Mouse (Mus musculus): Measurements from ENCODE around the gene Grik4. TPM values are rescaled to one million over a fixed set of nuclear protein-coding genes. Genes with fewer than 3 reads are reported as not detected.

Gene Grik4
- total and polyA plus RNA-seq, 2 experiments from 2014 or later, result 9.5 to 17.2 TPM

DNA sequence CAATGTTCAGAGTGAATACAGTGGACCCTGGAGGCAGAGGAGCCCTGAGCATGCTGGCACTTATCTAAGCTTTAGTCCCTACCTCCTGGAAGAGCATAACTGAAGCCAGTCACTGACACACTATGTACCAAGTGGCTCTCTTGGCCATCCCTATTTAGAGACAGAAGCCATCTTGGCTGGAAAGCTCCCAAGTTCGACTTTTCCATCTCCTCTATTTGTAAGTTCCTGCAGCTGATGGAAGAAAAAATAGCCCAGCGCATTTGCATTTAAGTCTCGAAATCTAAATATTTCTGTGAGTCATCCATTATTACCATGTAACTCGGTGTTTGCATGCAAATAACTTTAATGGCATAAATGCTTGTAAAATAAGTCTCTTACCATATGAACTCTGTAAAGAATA is 378.4 kb downstream of the Grik4 start:
- Histone ChIP-seq H3K4me2 (ENCODE audit: low read depth, low read length, poor library complexity, severe bottlenecking) (no peak overlapping the region), H3K9ac (replicated peaks; ENCODE audit: low read length, poor library complexity, severe bottlenecking) (no peak overlapping the region), H3K9me3 (ENCODE audit: low read length) (no peaks in the 10 kb centered on the region), H3K27me3 (ENCODE audit: insufficient read depth, low read length) (no peaks in the 10 kb centered on the region), H3K36me3 (ENCODE audit: insufficient read depth, low read length) (peaks cover 4% of the 10 kb centered on the region; the same call in 1 of the 2 replicates), H3K4me3 (ENCODE audit: low read depth, low read length) (no peak overlapping the region), H3K4me1 (ENCODE audit: insufficient read depth, low read length) (no peaks in the 10 kb centered on the region), H3K27ac (ENCODE audit: low read depth, low read length) (no peak overlapping the region)
- no peak for ATAC-seq (ENCODE audit: low FRiP score)
- WGBS, result 86% methylated on average over 4 of the region's 4 CpGs
- no peak for DNase-seq (ENCODE audit: low spot score)
- TF ChIP-seq CTCF (IDR thresholded peaks at IDR 0.05), result no peak

DNA sequence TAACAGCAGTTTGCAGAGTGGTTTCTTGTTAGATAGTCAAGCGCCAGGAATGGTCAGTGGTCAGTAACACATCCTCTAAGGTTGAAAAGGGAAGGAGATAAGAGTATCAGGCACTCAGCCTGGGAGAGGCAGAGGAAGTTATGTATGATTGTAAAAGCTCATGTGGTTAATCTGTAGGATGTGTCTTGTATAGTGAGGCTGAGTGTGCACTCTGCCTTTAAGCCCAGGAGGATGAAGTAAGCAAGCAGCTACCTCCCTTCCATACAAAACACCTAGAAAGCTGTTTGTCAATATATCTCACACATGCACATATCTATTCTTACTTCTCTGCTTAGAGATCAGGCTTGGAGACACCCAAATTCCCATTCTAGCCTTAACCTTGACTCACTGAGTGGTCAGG is 389.1 kb downstream of the Grik4 start:
- DNase-seq (ENCODE audit: low spot score) (no peak), ATAC-seq (ENCODE audit: low FRiP score) (no peak)
- TF ChIP-seq CTCF (IDR thresholded peaks at IDR 0.05), result no peak
- 90% methylated on average over 1 of the region's 1 CpGs for WGBS
- no peak overlapping the region for H3K4me3 ChIP-seq (ENCODE audit: low read depth, low read length)
- no peaks in the 10 kb centered on the region for H3K36me3 ChIP-seq (ENCODE audit: insufficient read depth, low read length)
- H3K4me1 ChIP-seq (ENCODE audit: insufficient read depth, low read length), result 0 out of 2 replicates have a peak, but pooled peaks cover 3% of the 10 kb centered on the region
- no peaks in the 10 kb centered on the region; the same call in 1 of the 2 replicates for H3K27me3 ChIP-seq (ENCODE audit: insufficient read depth, low read length)
- H3K9ac ChIP-seq (replicated peaks; ENCODE audit: low read length, poor library complexity, severe bottlenecking), result no peak overlapping the region
- no peaks in the 10 kb centered on the region for H3K9me3 ChIP-seq (ENCODE audit: low read length)
- no peak overlapping the region for H3K4me2 ChIP-seq (ENCODE audit: low read depth, low read length, poor library complexity, severe bottlenecking)
- no peak overlapping the region for H3K27ac ChIP-seq (ENCODE audit: low read depth, low read length)

GRCm38 (mm10) chr9:42550116-42550515 is 394.2 kb downstream of the Grik4 start:
- Histone ChIP-seq H3K27me3 (ENCODE audit: insufficient read depth, low read length) (no peaks in the 10 kb centered on the region), H3K4me2 (ENCODE audit: low read depth, low read length, poor library complexity, severe bottlenecking) (no peak overlapping the region), H3K4me3 (ENCODE audit: low read depth, low read length) (no peak overlapping the region), H3K9me3 (ENCODE audit: low read length) (no peaks in the 10 kb centered on the region), H3K36me3 (ENCODE audit: insufficient read depth, low read length) (no peaks in the 10 kb centered on the region), H3K27ac (ENCODE audit: low read depth, low read length) (no peak overlapping the region), H3K9ac (replicated peaks; ENCODE audit: low read length, poor library complexity, severe bottlenecking) (no peak overlapping the region), H3K4me1 (ENCODE audit: insufficient read depth, low read length) (0 out of 2 replicates have a peak, but pooled peaks cover 3% of the 10 kb centered on the region)
- 19% methylated on average over 13 of the region's 13 CpGs for WGBS
- DNase-seq (ENCODE audit: low spot score) (peak; percentile 86), ATAC-seq (ENCODE audit: low FRiP score) (peak; percentile 66; the same call in 1 of the 2 replicates)
- peak; percentile 100 for TF ChIP-seq CTCF (IDR thresholded peaks at IDR 0.05)

DNA sequence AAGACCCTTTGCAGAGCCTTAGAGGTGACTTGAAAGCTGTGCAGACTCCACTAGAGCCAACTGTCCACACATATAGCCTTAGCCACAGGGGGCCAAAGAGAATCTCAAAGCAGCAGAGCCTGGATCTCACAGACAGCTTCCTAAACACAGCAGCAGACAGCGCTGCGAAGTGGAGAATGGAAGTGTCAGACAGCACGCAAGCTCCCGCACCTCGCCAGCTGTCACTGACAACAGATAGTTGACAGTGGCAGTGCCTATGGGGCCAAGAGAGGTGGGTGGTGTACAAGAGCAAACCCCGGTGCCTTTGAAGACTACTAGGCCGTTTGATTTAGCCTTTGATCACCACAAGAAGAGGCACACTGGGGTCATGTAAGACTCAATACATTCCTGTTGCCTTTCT is 395.3 kb downstream of the Grik4 start:
- DNase-seq (ENCODE audit: low spot score), result no peak
- no peak for TF ChIP-seq CTCF (IDR thresholded peaks at IDR 0.05)
- Histone ChIP-seq H3K27me3 (ENCODE audit: insufficient read depth, low read length) (no peaks in the 10 kb centered on the region), H3K36me3 (ENCODE audit: insufficient read depth, low read length) (no peaks in the 10 kb centered on the region), H3K9ac (replicated peaks; ENCODE audit: low read length, poor library complexity, severe bottlenecking) (no peak overlapping the region), H3K4me3 (ENCODE audit: low read depth, low read length) (no peak overlapping the region), H3K4me2 (ENCODE audit: low read depth, low read length, poor library complexity, severe bottlenecking) (no peak overlapping the region), H3K9me3 (ENCODE audit: low read length) (no peaks in the 10 kb centered on the region), H3K27ac (ENCODE audit: low read depth, low read length) (no peak overlapping the region), H3K4me1 (ENCODE audit: insufficient read depth, low read length) (0 out of 2 replicates have a peak, but pooled peaks cover 3% of the 10 kb centered on the region)
- WGBS, result 68% methylated on average over 7 of the region's 7 CpGs
- ATAC-seq (ENCODE audit: low FRiP score), result no peak

- no peak for TF ChIP-seq CTCF (IDR thresholded peaks at IDR 0.05)
- no peaks in the 10 kb centered on the region for H3K9me3 ChIP-seq (ENCODE audit: low read length)
- 37% methylated on average over 10 of the region's 10 CpGs for WGBS
- no peaks in the 10 kb centered on the region for H3K36me3 ChIP-seq (ENCODE audit: insufficient read depth, low read length)
- no peak overlapping the region for H3K4me2 ChIP-seq (ENCODE audit: low read depth, low read length, poor library complexity, severe bottlenecking)
- no peak overlapping the region for H3K9ac ChIP-seq (replicated peaks; ENCODE audit: low read length, poor library complexity, severe bottlenecking)
- H3K4me1 ChIP-seq (ENCODE audit: insufficient read depth, low read length), result no peaks in the 10 kb centered on the region
- no peak overlapping the region for H3K27ac ChIP-seq (ENCODE audit: low read depth, low read length)
- no peaks in the 10 kb centered on the region for H3K27me3 ChIP-seq (ENCODE audit: insufficient read depth, low read length)
- H3K4me3 ChIP-seq (ENCODE audit: low read depth, low read length), result no peak overlapping the region
- DNase-seq (ENCODE audit: low spot score) (no peak), ATAC-seq (ENCODE audit: low FRiP score) (no peak)
Observed at GRCm38 (mm10) chr9:42544521-42544920, 399.8 kb downstream of the Grik4 start.

- Histone ChIP-seq H3K27me3 (ENCODE audit: insufficient read depth, low read length) (no peaks in the 10 kb centered on the region), H3K4me2 (ENCODE audit: low read depth, low read length, poor library complexity, severe bottlenecking) (no peak overlapping the region), H3K36me3 (ENCODE audit: insufficient read depth, low read length) (no peaks in the 10 kb centered on the region), H3K27ac (ENCODE audit: low read depth, low read length) (no peak overlapping the region), H3K4me3 (ENCODE audit: low read depth, low read length) (no peak overlapping the region), H3K9ac (replicated peaks; ENCODE audit: low read length, poor library complexity, severe bottlenecking) (no peak overlapping the region), H3K9me3 (ENCODE audit: low read length) (no peaks in the 10 kb centered on the region), H3K4me1 (ENCODE audit: insufficient read depth, low read length) (peaks cover 8% of the 10 kb centered on the region; the same call in 1 of the 2 replicates)
- peak; percentile 53 for DNase-seq (ENCODE audit: low spot score)
- WGBS, result 75% methylated on average over 8 of the region's 8 CpGs
- ATAC-seq (ENCODE audit: low FRiP score), result no peak
- TF ChIP-seq CTCF (IDR thresholded peaks at IDR 0.05), result no peak
Observed at GRCm38 (mm10) chr9:42533491-42533890, 410.8 kb downstream of the Grik4 start.
